25 mouse cellular contexts compared by ENCODE assay signal in genomic region chr11:78632782-78633181, GRCm38 (mm10).
"Had no signal": no experiment of that assay in that cellular context is flagged by ENCODE, and none has a peak within 500 bp of the region (broad histone marks: within the 10 kb centered on the region; RNA-seq: fewer than 3 reads in every experiment).

No protein-coding gene starts in this region.

- H3K4me1 ChIP-seq: embryonic facial prominence, embryonic 13.5 days; embryonic facial prominence, embryonic 15.5 days; forebrain, embryonic 15.5 days; heart, embryonic 10.5 days had no signal

- ATAC-seq: forebrain, embryonic 13.5 days; forebrain, embryonic 14.5 days; forebrain, embryonic 15.5 days; forebrain, embryonic 16.5 days; forebrain, postnatal 0 days had no signal

- H3K36me3 ChIP-seq: embryonic facial prominence, embryonic 12.5 days had no signal

- H3K27ac ChIP-seq: embryonic facial prominence, embryonic 10.5 days; embryonic facial prominence, embryonic 12.5 days; embryonic facial prominence, embryonic 13.5 days; embryonic facial prominence, embryonic 15.5 days; forebrain, embryonic 10.5 days; forebrain, embryonic 12.5 days; forebrain, embryonic 13.5 days; forebrain, embryonic 15.5 days; gastrocnemius, adult 2 months; heart, adult 2 months; heart, embryonic 10.5 days had no signal

- H3K9ac ChIP-seq: embryonic facial prominence, embryonic 12.5 days; embryonic facial prominence, embryonic 13.5 days; embryonic facial prominence, embryonic 15.5 days; forebrain, embryonic 12.5 days; forebrain, embryonic 13.5 days; forebrain, embryonic 15.5 days; forebrain, postnatal 0 days had no signal

- H3K4me2 ChIP-seq: embryonic facial prominence, embryonic 12.5 days; embryonic facial prominence, embryonic 13.5 days; embryonic facial prominence, embryonic 15.5 days; forebrain, embryonic 12.5 days; forebrain, embryonic 13.5 days; forebrain, embryonic 15.5 days had no signal

- H3K4me3 ChIP-seq: embryonic facial prominence, embryonic 10.5 days; embryonic facial prominence, embryonic 12.5 days; embryonic facial prominence, embryonic 13.5 days; embryonic facial prominence, embryonic 15.5 days; erythroblast, embryonic 14.5 days; forebrain, embryonic 10.5 days; forebrain, embryonic 12.5 days; forebrain, embryonic 13.5 days; forebrain, embryonic 15.5 days; gastrocnemius, adult 2 months; heart, adult 2 months; heart, embryonic 10.5 days had no signal

- H3K27me3 ChIP-seq: embryonic facial prominence, embryonic 12.5 days; embryonic facial prominence, embryonic 13.5 days; embryonic facial prominence, embryonic 15.5 days; forebrain, embryonic 12.5 days; forebrain, embryonic 13.5 days; forebrain, embryonic 15.5 days had no signal

- DNase-seq: cerebellum, adult 9-10 months; cerebellum, adult 9-11 months; cerebellum, postnatal 25 days; cerebellum, postnatal 36 days; embryo, embryonic 11 days; forebrain, postnatal 0 days; gastrocnemius, adult 2 months; gastrocnemius, postnatal 10 days; gastrocnemius, postnatal 14 days; gastrocnemius, postnatal 25 days; gastrocnemius, postnatal 36 days; heart, adult 18-20 months; heart, adult 2 months had no signal
